21 mouse cellular contexts compared by ENCODE assay signal in the genomic region with DNA sequence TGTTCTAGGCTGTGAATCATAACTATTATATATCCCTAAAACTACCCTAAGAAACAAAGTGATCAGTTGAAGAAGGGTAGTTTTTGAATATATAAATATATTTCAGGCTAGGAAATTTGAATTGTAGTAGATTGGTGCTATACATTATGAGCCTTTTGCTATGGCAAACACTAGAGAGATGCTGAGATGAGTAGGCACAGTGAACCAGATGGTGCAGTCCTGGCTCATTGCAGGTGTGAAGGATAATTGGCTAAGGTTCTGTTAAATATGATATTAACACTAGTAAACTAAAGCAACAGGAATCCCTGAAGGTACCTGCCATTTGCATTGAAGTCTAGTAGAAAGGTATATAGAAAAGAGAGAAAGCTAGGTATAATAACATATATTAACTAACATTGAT.
DNase-seq lines count a peak whose midpoint lies in the region; ATAC-seq lines count a peak whose summit lies in the region.
"Had no signal": no experiment of that assay in that cellular context is flagged by ENCODE, and none has a peak within 500 bp of the region (broad histone marks: within the 10 kb centered on the region; RNA-seq: fewer than 3 reads in every experiment).

No protein-coding gene starts in this region.

- peak; percentile 79 for ATAC-seq in frontal cortex, adult (ENCODE audit: low TSS enrichment)
- ATAC-seq in megakaryocyte-erythroid progenitor cell, adult 5-6 weeks (replicated peaks; ENCODE audit: low FRiP score, low TSS enrichment, poor library complexity, severe bottlenecking) = no peak
- ATAC-seq: activated CD4-positive, CD25-positive, alpha-beta regulatory T cell, adult 4 months; CD4-positive, CD25-positive, alpha-beta regulatory T cell, adult 4 months; Patski had no signal

- no peak for DNase-seq in frontal cortex, postnatal 25 days (ENCODE audit: low spot score in 2 of 2)
- DNase-seq in layer of hippocampus, adult 8-10 months (ENCODE audit: low spot score in 2 of 2) = peak; percentile 4 to 7
- no peak for DNase-seq in layer of hippocampus, postnatal 14 days (ENCODE audit: low spot score in 2 of 2)
- DNase-seq in layer of hippocampus, adult 9-11 months = peak; percentile 9
- DNase-seq in layer of hippocampus, adult 18-20 months (ENCODE audit: low spot score in 2 of 2) = no peak
- DNase-seq in brain, adult 2 months (ENCODE audit: low read depth, low spot score) = peak; percentile 54
- DNase-seq: adrenal gland, adult 2 months; adrenal gland, adult 8-10 months; adrenal gland, postnatal 10 days; adrenal gland, postnatal 14 days; adrenal gland, postnatal 25 days; adrenal gland, postnatal 36 days; B cell, adult 2 months; cerebellum, adult 11 months; cerebellum, adult 11-12 months; cerebellum, adult 18-20 months had no signal

Comparison
In these comparisons a context has a peak if more than half of its experiments do, and no peak if none do; other contexts are left out.
1. DNase-seq: peak in layer of hippocampus, adult 8-10 months (2 of 2), layer of hippocampus, adult 9-11 months (single experiment) and brain, adult 2 months (single experiment); none in frontal cortex, postnatal 25 days (0 of 2), layer of hippocampus, postnatal 14 days (0 of 2) and layer of hippocampus, adult 18-20 months (0 of 2).